Mouse (Mus musculus) mammary gland, adult 2 months (tissue): Measurements from ENCODE around the gene Olfr832. TPM values are rescaled to one million over a fixed set of nuclear protein-coding genes. Genes with fewer than 3 reads are reported as not detected.

Experiments
- polyA plus RNA-seq: library from polyadenylated mRNA; depleted of rRNA; stranded (reverse); fragments of >200 nt; gene quantifications from 2 replicates; pipeline ENCODE4 v1.2.3, GENCODE M21; 2012; ENCODE audit warnings: low replicate concordance; rRNA removed

Gene Olfr832
- not detected in 2 replicates for polyA plus RNA-seq

DNA sequence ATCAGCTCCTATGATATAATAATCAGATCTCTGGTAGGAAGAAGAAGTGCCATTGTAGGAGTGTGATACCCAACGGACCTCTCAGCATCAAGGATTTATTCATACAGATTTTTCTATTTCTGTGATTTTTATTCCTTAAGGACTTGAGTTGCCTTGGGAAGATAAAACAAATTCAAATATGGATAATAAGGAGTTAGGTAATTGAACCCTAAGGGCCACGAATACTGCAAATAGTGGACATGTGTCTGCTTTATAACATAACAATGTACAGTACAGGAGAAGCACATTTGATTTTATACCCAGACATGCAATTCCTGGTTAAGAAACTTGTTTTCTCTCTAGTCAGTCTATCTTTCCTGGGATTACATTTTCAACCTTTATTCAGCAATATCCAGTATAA, at the start of gene Olfr832:
Gene Olfr832 (plus strand): TSS at position 301 of the 400 bp plus-strand sequence.

DNA sequence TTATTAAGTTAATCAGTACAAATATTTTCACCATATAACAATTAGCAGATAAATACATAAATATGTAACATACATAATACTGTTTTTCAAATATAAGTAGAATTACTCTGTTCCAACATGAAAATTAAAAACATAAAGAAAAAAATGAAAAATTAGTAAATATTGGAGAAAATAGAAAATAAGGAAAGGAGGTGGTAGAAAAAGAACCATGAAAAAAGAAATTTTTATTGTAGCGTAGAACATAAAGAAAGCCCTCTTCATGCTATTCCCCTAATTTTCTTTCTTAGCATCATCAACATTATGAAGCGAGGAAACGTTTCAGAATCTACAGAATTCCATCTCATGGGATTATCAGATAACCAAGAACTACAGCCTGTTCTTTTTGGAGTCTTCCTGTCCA, 50.8 kb downstream of the Olfr832 start, which contains the start of gene Olfr834:
Gene Olfr834 (plus strand): TSS at position 301 of the 400 bp plus-strand sequence.

Other genes starting within 250 kb of the Olfr832 start
- not detected in 2 replicates for gene Olfr24, start 173.1 kb upstream of the Olfr832 start, polyA plus RNA-seq
- gene Olfr828, start 117.6 kb upstream of the Olfr832 start, polyA plus RNA-seq: not detected in 2 replicates
- gene Olfr829, start 82.2 kb upstream of the Olfr832 start, polyA plus RNA-seq: not detected in 2 replicates
- not detected in 2 replicates for gene Olfr830, start 62.4 kb upstream of the Olfr832 start, polyA plus RNA-seq
- gene Olfr834, start 50.9 kb downstream of the Olfr832 start, polyA plus RNA-seq: not detected in 2 replicates
- not detected in 2 replicates for gene Olfr835, start 95.6 kb downstream of the Olfr832 start, polyA plus RNA-seq
- gene Olfr836, start 183.3 kb downstream of the Olfr832 start, polyA plus RNA-seq: not detected in 2 replicates
- not detected in 2 replicates for gene Olfr837, start 199.2 kb downstream of the Olfr832 start, polyA plus RNA-seq
- not detected in 2 replicates for gene Olfr839-ps1, start 240.2 kb downstream of the Olfr832 start, polyA plus RNA-seq